Mouse (Mus musculus): Measurements from ENCODE around the gene Mettl21e. TPM values are rescaled to one million over a fixed set of nuclear protein-coding genes. Genes with fewer than 3 reads are reported as not detected.

Mettl21e gene
- polyA plus RNA-seq (2017; shearing (Covaris generic)): not detected

DNA sequence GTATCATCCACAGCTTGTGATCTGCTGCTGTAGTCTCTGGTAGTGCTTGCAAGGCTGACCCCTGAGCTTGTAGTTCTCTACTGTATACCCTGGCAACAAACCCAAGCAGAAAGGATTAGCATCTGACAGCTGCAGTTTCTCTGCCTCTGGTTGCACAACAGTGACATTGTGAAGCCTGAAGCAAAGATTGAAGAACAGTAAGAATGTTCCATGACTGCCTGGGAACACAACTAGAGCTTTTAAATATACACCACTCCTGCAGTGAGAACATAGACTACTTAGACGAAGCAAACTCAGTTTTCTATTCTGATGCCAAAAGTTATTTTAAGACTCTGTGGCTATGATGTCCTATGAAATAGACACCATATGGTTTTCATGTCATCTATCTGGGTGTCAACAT lies at the start of gene Mettl21e:
Gene Mettl21e (minus strand): TSS at position 86 of the 400 bp plus-strand sequence.

Other genes starting within 250 kb of the Mettl21e start
- gene Mettl21c, start 198.9 kb downstream of the Mettl21e start, polyA plus RNA-seq (2017; shearing (Covaris generic)): under 1 TPM in 1 of 2 experiments, not detected in 1; 0.57 TPM
- gene Gm8251, start 157.0 kb downstream of the Mettl21e start, polyA plus RNA-seq (2017; shearing (Covaris generic)): under 1 TPM in 1 of 2 experiments, not detected in 1; 0.36 TPM
- gene Tex30, start 116.5 kb downstream of the Mettl21e start, polyA plus RNA-seq (2017; shearing (Covaris generic)): 10 to 100 TPM; 40.8 to 48.8 TPM
- 10 to 100 TPM in 1 of 2 experiments, 1 to 10 TPM in 1; 8.5 to 13.4 TPM for gene Kdelc1, start 100.2 kb downstream of the Mettl21e start, polyA plus RNA-seq (2017; shearing (Covaris generic))
- 10 to 100 TPM in 1 of 2 experiments, 1 to 10 TPM in 1; 6.4 to 10.1 TPM for gene Bivm, start 100.0 kb downstream of the Mettl21e start, polyA plus RNA-seq (2017; shearing (Covaris generic))
- gene Ercc5, start 71.2 kb downstream of the Mettl21e start, polyA plus RNA-seq (2017; shearing (Covaris generic)): 10 to 100 TPM; 20.9 to 21.0 TPM

Data from activated CD4-positive, CD25-positive, alpha-beta regulatory T cell (primary cell).